Mouse (Mus musculus): ENCODE measurements around the gene B3gat3. TPM values are rescaled to one million over a fixed set of nuclear protein-coding genes. Genes with fewer than 3 reads are reported as not detected.
"Not testable (repeated sequence)": the region's sequence is repeated elsewhere in the genome, so short reads cannot be mapped to it uniquely, and the experiment has no call there.

The B3gat3 gene
- polyA plus RNA-seq, 1 experiment from 2014 or later: 89.7 TPM

DNA sequence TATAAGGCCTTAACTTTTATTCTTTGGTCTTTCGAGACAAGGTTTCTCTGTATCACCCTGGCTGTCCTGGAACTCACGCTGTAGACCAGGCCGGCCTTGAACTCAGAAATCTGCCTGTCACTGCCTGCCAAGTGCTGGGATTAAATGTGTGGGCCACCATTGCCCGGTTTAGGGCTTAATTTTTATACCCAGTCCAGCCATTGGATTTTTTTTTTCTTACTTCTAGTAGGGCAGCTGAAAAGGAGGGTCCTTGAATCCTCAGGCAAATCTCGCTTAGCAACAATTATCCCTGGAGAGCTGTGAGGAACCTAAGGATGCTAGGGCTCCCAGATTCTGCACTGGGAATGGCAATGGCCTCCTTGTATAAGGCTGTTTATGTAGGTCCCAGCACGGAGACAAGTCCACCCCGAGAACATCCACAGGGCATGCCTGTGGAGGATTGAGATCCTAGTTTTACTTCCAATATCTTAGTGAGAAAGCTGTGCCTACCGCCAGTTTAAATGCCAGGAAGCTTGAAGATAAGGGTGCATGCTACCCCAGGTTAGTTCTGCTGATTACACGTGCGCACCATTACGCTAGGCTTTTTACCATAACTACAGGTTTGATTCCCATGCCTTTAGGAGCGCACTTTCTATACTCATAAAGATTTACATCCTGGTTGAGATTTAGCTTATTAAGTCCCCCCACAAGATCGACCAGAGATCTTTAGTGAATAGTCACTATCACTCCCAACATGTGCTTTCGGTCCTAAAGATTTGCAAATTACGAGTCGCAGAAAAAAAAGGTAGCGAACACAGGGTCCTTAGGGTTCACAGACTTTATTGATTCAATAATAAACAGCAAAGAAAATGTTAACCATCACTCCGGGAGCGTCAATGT is 32.4 kb upstream of the B3gat3 start:
- Histone ChIP-seq H3K4me3 (peak overlapping the region; percentile 62), H3K27me3 (no peaks in the 10 kb centered on the region), H3K4me2 (peak overlapping the region; percentile 76), H3K27ac (peak overlapping the region; percentile 86), H3K9ac (peak overlapping the region; percentile 81), H3K36me3 (peaks cover 7% of the 10 kb centered on the region; the same call in 1 of the 2 replicates), H3K9me3 (no peaks in the 10 kb centered on the region), H3K4me1 (replicated peaks) (peaks cover 19% of the 10 kb centered on the region)
- WGBS: 17% methylated on average over 19 of the region's 19 CpGs
- no peak for ATAC-seq (ENCODE audit: low FRiP score)

DNA sequence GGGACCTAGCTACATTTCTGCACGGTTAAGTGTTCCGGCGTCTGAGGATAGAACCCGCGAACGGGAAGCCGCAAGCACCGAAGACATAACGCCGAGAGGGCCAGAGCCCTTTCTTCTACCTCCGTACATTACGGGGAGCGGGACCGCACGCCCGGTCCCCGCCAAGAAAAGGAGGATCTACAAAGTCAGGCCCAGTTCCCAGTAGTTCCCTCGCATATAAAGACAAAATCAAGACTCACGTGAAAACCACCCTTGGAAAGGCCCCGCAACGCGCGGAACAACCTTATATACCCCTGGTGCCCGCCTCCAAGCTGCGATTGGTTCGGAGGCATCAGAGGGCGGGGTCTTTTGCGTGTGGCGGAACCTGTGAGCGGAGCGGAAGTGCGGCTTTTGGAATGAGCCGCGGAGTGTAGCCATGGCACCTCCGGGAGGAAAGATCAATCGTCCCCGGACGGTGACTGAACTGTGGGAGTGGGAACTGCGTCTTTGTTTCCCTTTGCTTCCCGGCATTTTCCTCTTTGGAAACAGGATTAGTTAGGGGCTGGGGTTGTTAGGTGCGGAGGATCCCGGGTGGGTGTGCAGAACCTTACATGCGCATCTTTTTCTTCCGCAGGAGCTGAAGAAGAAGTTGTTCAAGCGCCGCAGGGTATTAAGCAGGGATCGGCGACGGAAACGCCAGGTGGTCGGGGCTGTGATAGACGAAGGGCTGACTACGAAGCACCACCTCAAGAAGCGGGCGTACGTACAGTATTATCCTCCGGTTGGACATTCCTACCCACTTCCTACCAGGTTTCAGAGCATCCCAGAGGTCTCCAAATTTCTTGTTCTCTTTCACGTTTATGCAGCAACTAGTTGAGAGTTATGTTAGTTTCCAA is 31.4 kb upstream of the B3gat3 start, which contains the start of the genes 1810009A15Rik and Gm49416:
TSS of gene 1810009A15Rik (plus strand) at position 343 of the 875 bp plus-strand sequence.
TSS of gene Gm49416 (plus strand) at position 416 of the 875 bp plus-strand sequence.
- Histone ChIP-seq H3K36me3 (peaks cover 7% of the 10 kb centered on the region; the same call in 1 of the 2 replicates), H3K9me3 (no peaks in the 10 kb centered on the region), H3K27ac (peak within 1 kb of the TSS; percentile 86), H3K4me3 (peak within 1 kb of the TSS; percentile 62), H3K9ac (peak within 1 kb of the TSS; percentile 81), H3K4me2 (peak within 1 kb of the TSS; percentile 76), H3K27me3 (no peaks in the 10 kb centered on the region), H3K4me1 (replicated peaks) (peaks cover 25% of the 10 kb centered on the region)
- WGBS: under 1% methylated on average over 58 of the region's 58 CpGs
- peak; percentile 95 for ATAC-seq (ENCODE audit: low FRiP score)

DNA sequence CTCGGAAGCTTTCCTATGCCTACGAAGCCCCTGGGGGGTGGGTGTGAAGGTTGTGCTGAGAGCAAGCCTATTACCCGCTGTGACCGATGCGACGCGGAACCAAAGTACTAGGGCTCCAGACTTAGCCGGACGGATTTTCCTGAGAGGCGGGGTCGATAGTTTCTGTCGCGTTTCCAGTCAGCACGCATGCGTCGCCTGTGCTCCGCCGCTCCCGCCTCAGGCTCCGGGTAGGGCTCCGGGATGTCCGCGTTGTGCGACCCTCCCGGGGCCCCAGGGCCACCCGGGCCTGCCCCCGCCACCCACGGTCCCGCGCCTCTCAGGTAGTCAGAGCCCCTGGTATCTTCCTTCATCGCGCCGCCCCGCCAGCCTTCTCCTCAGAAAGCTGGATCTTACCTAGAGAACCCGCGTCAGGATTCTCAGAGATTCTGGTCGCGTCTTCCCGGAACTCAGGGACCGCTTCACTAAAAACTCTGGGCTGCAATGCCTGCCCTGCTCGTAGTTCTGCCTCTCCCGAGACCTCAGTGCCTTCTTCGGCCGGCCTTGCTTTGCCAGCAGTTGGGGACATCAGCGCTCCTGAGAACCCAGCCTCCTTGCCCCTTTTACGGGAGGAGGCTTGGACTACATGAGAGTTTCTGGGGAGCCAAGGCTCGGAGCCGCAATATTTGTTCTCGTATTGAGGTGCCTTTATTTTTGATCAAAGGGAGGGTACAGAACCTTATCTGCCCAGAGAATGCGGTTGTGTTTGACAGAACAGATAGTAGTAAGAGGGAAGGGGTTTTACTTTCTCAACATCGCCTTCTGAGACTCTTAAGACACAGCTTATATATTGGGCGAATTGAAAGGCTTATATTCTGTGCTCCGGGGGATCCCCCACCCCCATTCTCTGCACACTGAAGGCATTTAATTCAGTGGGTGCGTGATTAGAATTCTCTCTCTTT is 27.1 kb upstream of the B3gat3 start, which contains the start of gene Ints5:
TSS of gene Ints5 (plus strand) at position 177 of the 938 bp plus-strand sequence.
- WGBS: 2% methylated on average over 54 of the region's 54 CpGs
- peak; percentile 34 for ATAC-seq (ENCODE audit: low FRiP score)
- H3K27ac ChIP-seq: peak within 1 kb of the TSS; percentile 89

GRCm38 (mm10) chr19:8895397-8895960 is 24.7 kb upstream of the B3gat3 start:
- 0 out of 2 replicates have a peak overlapping the region, but pooled peaks have one; percentile 77 for H3K9ac ChIP-seq
- 95% methylated on average over 9 of the region's 9 CpGs for WGBS
- no peak overlapping the region for H3K4me3 ChIP-seq
- no peak overlapping the region for H3K4me2 ChIP-seq
- ATAC-seq (ENCODE audit: low FRiP score): no peak
- H3K9me3 ChIP-seq: no peaks in the 10 kb centered on the region
- no peak overlapping the region for H3K27ac ChIP-seq
- peaks cover 53% of the 10 kb centered on the region for H3K4me1 ChIP-seq (replicated peaks)
- H3K36me3 ChIP-seq: peaks cover 31% of the 10 kb centered on the region
- H3K27me3 ChIP-seq: no peaks in the 10 kb centered on the region

More for the DNA sequence above, 27.1 kb upstream of the B3gat3 start, which contains the start of gene Ints5:
- H3K4me1 ChIP-seq (replicated peaks): peaks cover 48% of the 10 kb centered on the region
- H3K4me3 ChIP-seq: peak within 1 kb of the TSS; percentile 79
- peaks cover 31% of the 10 kb centered on the region for H3K36me3 ChIP-seq
- no peaks in the 10 kb centered on the region for H3K27me3 ChIP-seq
- H3K9me3 ChIP-seq: no peaks in the 10 kb centered on the region
- H3K9ac ChIP-seq: peak within 1 kb of the TSS; percentile 91
- peak within 1 kb of the TSS; percentile 96 for H3K4me2 ChIP-seq

GRCm38 (mm10) chr19:8896231-8896630 is 23.9 kb upstream of the B3gat3 start:
- Histone ChIP-seq H3K36me3 (peaks cover 24% of the 10 kb centered on the region), H3K9ac (peak overlapping the region; percentile 77; the same call in 1 of the 2 replicates), H3K4me1 (replicated peaks) (peaks cover 54% of the 10 kb centered on the region)
- 93% methylated on average over 5 of the region's 5 CpGs for WGBS
- not testable (repeated sequence) for H3K4me3 ChIP-seq; H3K27me3 ChIP-seq; H3K27ac ChIP-seq; H3K9me3 ChIP-seq; ATAC-seq (ENCODE audit: low FRiP score); H3K4me2 ChIP-seq

- WGBS: 22% methylated on average over 21 of the region's 21 CpGs
- not testable (repeated sequence) for H3K9me3 ChIP-seq, H3K27me3 ChIP-seq
- ATAC-seq (ENCODE audit: low FRiP score): peak; percentile 72
- peaks cover 29% of the 10 kb centered on the region for H3K36me3 ChIP-seq
- H3K4me2 ChIP-seq: peak overlapping the region; percentile 90
- H3K9ac ChIP-seq: peak overlapping the region; percentile 77
- peak overlapping the region; percentile 94 for H3K4me3 ChIP-seq
- H3K4me1 ChIP-seq (replicated peaks): peaks cover 56% of the 10 kb centered on the region
- peak overlapping the region; percentile 85 for H3K27ac ChIP-seq
Measured at GRCm38 (mm10) chr19:8897211-8897864, 22.8 kb upstream of the B3gat3 start.

GRCm38 (mm10) chr19:8897865-8898495 is 22.2 kb upstream of the B3gat3 start, which contains the start of gene Ganab:
Ganab (plus strand) TSS chr19:8898071.
- H3K4me2 ChIP-seq: peak within 1 kb of the TSS; percentile 90
- peak within 1 kb of the TSS; percentile 94 for H3K4me3 ChIP-seq
- peak; percentile 98 for ATAC-seq (ENCODE audit: low FRiP score)
- under 1% methylated on average over 53 of the region's 53 CpGs for WGBS
- peak within 1 kb of the TSS; percentile 93 for H3K9ac ChIP-seq
- peaks cover 54% of the 10 kb centered on the region for H3K4me1 ChIP-seq (replicated peaks)
- peak within 1 kb of the TSS; percentile 90 for H3K27ac ChIP-seq
- H3K27me3 ChIP-seq: no peaks in the 10 kb centered on the region
- no peaks in the 10 kb centered on the region for H3K9me3 ChIP-seq
- H3K36me3 ChIP-seq: peaks cover 34% of the 10 kb centered on the region

DNA sequence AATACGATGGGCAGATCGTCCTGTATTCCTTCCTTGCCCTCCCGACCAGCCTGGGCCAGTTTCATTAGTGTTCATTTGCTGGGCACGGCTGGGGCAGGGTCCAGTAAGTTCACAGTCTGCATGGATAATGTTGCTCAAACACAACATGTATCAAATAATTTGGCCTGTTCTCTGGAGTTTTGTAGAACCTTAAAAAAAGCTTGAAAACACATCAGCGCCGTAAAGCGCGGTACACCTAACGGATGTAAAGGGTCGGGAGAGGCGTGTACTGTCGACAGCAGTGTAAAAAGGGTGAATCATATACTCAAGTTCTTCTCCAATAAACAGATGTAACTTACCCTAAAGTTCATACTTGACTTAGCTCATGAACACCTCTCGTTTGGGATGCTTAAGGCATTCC is 21.6 kb upstream of the B3gat3 start:
- Histone ChIP-seq H3K27me3 (no peaks in the 10 kb centered on the region), H3K4me3 (peak overlapping the region; percentile 94), H3K4me2 (peak overlapping the region; percentile 90), H3K27ac (peak overlapping the region; percentile 90), H3K4me1 (replicated peaks) (peaks cover 49% of the 10 kb centered on the region), H3K9ac (peak overlapping the region; percentile 93), H3K36me3 (peaks cover 40% of the 10 kb centered on the region), H3K9me3 (no peaks in the 10 kb centered on the region)
- WGBS: 15% methylated on average over 13 of the region's 13 CpGs
- ATAC-seq (ENCODE audit: low FRiP score): no peak

GRCm38 (mm10) chr19:8899079-8899478 is 21.1 kb upstream of the B3gat3 start:
- no peaks in the 10 kb centered on the region for H3K9me3 ChIP-seq
- H3K27me3 ChIP-seq: no peaks in the 10 kb centered on the region
- no peak for ATAC-seq (ENCODE audit: low FRiP score)
- peak overlapping the region; percentile 90 for H3K4me2 ChIP-seq
- peaks cover 44% of the 10 kb centered on the region for H3K36me3 ChIP-seq
- no peak overlapping the region for H3K27ac ChIP-seq
- WGBS: 65% methylated on average over 3 of the region's 3 CpGs
- peak overlapping the region; percentile 93 for H3K9ac ChIP-seq
- peak overlapping the region; percentile 94 for H3K4me3 ChIP-seq
- H3K4me1 ChIP-seq (replicated peaks): peaks cover 44% of the 10 kb centered on the region

DNA sequence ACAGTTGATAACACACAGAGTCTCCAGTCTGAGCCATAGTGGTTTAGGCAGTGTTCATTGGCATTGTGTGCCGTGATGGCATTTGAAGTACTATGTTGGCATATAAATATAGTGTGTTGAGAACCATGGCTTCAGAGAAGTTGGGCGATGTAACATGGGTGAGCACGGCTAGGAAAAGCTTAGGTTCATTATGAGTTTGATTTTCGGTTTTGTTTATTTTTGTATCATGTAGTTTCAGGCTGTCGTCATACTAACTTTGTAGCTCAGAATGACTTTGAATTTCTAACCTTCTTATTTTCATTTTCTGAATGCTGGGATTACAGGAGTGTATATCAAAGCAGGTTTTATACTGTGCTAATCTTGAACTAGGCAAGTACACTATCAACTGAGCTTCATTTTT is 16.8 kb upstream of the B3gat3 start:
- Histone ChIP-seq H3K27me3 (no peaks in the 10 kb centered on the region), H3K4me3 (no peak overlapping the region), H3K36me3 (peaks cover 60% of the 10 kb centered on the region), H3K4me1 (replicated peaks) (peaks cover 18% of the 10 kb centered on the region), H3K4me2 (no peak overlapping the region), H3K9me3 (no peaks in the 10 kb centered on the region), H3K27ac (no peak overlapping the region), H3K9ac (no peak overlapping the region)
- WGBS: 95% methylated on average over 5 of the region's 5 CpGs
- no peak for ATAC-seq (ENCODE audit: low FRiP score)
